Mouse (Mus musculus): ENCODE measurements around the gene Gm49318. TPM values are rescaled to one million over a fixed set of nuclear protein-coding genes. Genes with fewer than 3 reads are reported as not detected.

The Gm49318 gene
- polyA plus RNA-seq, 2 experiments: not detected

DNA sequence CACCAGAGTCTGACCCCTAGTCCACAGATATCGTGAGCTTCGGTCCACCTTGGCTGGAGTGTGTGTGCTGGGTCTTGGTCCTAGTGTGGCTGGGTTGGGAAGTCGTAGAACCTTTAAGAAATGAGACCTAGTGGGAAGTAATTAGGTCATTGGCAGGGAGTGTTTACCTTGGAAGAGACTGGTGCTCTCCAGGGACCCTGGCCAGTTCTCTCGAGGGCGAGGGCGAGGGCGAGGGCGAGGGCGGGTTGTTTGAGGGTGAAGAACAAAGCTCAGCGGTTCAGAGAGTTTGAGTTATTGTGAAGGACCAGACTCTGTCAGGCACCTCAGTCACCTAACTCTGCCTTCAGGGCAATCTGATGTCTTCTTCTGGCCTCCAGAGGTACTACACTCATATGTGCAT lies 33.2 kb downstream of the Gm49318 start:
- DNase-seq (ENCODE audit: low read depth in 3 of 3, low spot score in 3 of 3): no peak

DNA sequence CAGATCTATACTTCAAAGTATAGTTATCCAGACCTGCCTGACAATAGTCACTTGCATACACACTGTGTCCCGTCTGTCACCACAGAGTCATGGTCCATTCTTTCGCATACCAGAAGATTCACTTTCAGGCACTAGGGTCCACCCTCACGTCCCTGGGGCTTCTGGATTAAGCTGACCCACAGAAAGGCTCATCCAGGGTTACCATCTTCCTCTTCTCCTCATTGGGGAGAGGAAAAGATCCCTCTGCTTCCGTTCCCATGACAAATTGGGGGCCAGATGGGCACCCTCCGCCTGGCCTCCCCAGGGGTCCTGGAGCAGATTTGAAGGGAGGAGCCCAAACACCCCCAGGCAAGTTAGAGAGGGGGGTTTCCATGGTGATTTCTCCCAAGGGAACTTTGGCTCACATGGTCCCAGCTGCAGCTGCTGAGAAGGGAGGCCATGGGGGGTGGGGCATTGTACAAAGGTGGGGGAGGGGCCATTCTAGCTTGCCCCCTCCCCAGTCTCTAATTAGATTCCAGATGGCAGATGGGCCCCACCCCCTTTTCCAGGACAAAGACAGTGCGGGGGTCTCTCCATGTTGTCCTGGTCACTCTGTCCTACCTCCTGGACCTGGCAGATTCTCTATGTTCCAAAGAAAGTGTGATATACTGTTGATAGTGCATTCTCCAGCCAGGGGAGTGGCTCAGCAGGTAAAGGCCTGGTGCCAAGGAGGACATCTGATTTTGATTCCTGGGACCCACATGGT lies 35.6 kb downstream of the Gm49318 start:
- no peak overlapping the region for H3K9ac ChIP-seq (replicated peaks)
- no peaks in the 10 kb centered on the region for H3K27me3 ChIP-seq (ENCODE audit: control insufficient read depth, insufficient read depth, low read length)
- no peak for TF ChIP-seq CTCF (IDR thresholded peaks at IDR 0.05; ENCODE audit: low read depth)
- TF ChIP-seq EP300 (IDR thresholded peaks at IDR 0.05; ENCODE audit: low read depth): no peak
- ATAC-seq (ENCODE audit: insufficient read depth): no peak
- no peak for DNase-seq (ENCODE audit: low read depth in 3 of 3, low spot score in 3 of 3)
- H3K27ac ChIP-seq: no peak overlapping the region
- no peaks in the 10 kb centered on the region for H3K9me3 ChIP-seq (ENCODE audit: control insufficient read depth, low read length)
- H3K36me3 ChIP-seq (replicated peaks; ENCODE audit: control insufficient read depth, insufficient read depth, low read depth): no peaks in the 10 kb centered on the region
- no peaks in the 10 kb centered on the region for H3K4me1 ChIP-seq (replicated peaks; ENCODE audit: control insufficient read depth in 2 of 2, insufficient read depth in 2 of 2, low read length in 1 of 2)
- no peak overlapping the region for H3K4me2 ChIP-seq (ENCODE audit: low read depth)
- no peak overlapping the region for H3K4me3 ChIP-seq (ENCODE audit: insufficient read depth in 1 of 2, low read depth in 2 of 2, low read length in 2 of 2)
- WGBS (ENCODE audit: insufficient replicate concordance): 48% methylated on average over 6 of the region's 6 CpGs

More for the DNA sequence above, 33.2 kb downstream of the Gm49318 start:
- Histone ChIP-seq H3K27ac (no peak overlapping the region), H3K27me3 (ENCODE audit: control insufficient read depth, insufficient read depth, low read length) (no peaks in the 10 kb centered on the region), H3K4me1 (replicated peaks; ENCODE audit: control insufficient read depth in 2 of 2, insufficient read depth in 2 of 2, low read length in 1 of 2) (no peaks in the 10 kb centered on the region), H3K4me3 (ENCODE audit: insufficient read depth in 1 of 2, low read depth in 2 of 2, low read length in 2 of 2) (no peak overlapping the region), H3K9ac (replicated peaks) (no peak overlapping the region), H3K36me3 (replicated peaks; ENCODE audit: control insufficient read depth, insufficient read depth, low read depth) (no peaks in the 10 kb centered on the region), H3K4me2 (ENCODE audit: low read depth) (no peak overlapping the region), H3K9me3 (ENCODE audit: control insufficient read depth, low read length) (no peaks in the 10 kb centered on the region)
- WGBS (ENCODE audit: insufficient replicate concordance): 56% methylated on average over 10 of the region's 10 CpGs
- no peak for TF ChIP-seq CTCF (IDR thresholded peaks at IDR 0.05; ENCODE audit: low read depth)
- TF ChIP-seq EP300 (IDR thresholded peaks at IDR 0.05; ENCODE audit: low read depth): no peak
- no peak for ATAC-seq (ENCODE audit: insufficient read depth)

GRCm38 (mm10) chr9:22030386-22030785 lies 40.7 kb downstream of the Gm49318 start:
- no peak overlapping the region for H3K27ac ChIP-seq
- ATAC-seq (ENCODE audit: insufficient read depth) (no peak), DNase-seq (ENCODE audit: low read depth in 3 of 3, low spot score in 3 of 3) (no peak)
- no peaks in the 10 kb centered on the region for H3K36me3 ChIP-seq (replicated peaks; ENCODE audit: control insufficient read depth, insufficient read depth, low read depth)
- 68% methylated on average over 9 of the region's 9 CpGs for WGBS (ENCODE audit: insufficient replicate concordance)
- H3K4me3 ChIP-seq (ENCODE audit: insufficient read depth in 1 of 2, low read depth in 2 of 2, low read length in 2 of 2): no peak overlapping the region
- 0 out of 4 replicates have a peak, but pooled peaks cover 0 to 3% of the 10 kb centered on the region in 2 experiments for H3K4me1 ChIP-seq (replicated peaks; ENCODE audit: control insufficient read depth in 2 of 2, insufficient read depth in 2 of 2, low read length in 1 of 2)
- H3K9ac ChIP-seq (replicated peaks): no peak overlapping the region
- no peaks in the 10 kb centered on the region for H3K27me3 ChIP-seq (ENCODE audit: control insufficient read depth, insufficient read depth, low read length)
- H3K4me2 ChIP-seq (ENCODE audit: low read depth): no peak overlapping the region
- H3K9me3 ChIP-seq (ENCODE audit: control insufficient read depth, low read length): no peaks in the 10 kb centered on the region
- TF ChIP-seq CTCF (IDR thresholded peaks at IDR 0.05; ENCODE audit: low read depth) (no peak), EP300 (IDR thresholded peaks at IDR 0.05; ENCODE audit: low read depth) (no peak)

DNA sequence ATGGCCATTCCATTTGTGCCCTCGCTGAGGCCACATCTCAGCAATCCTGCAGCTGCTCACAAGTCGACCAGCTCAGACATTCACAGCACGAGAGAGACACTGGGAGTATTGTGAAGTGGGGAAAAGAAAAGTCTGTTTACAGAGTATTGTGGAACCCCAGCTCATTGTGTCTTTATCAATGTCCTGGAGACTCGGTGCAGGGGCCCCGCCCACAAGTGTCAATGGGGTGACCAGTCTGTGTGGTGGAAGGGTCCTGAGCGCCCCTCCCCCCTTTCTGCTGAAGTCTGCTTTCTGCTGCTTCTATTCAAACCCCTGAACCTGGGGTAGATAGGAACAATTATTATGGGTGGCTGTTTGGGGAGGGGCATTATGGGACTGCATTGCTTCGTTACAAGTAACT lies 42.6 kb downstream of the Gm49318 start:
- Histone ChIP-seq H3K36me3 (replicated peaks; ENCODE audit: control insufficient read depth, insufficient read depth, low read depth) (no peaks in the 10 kb centered on the region), H3K4me3 (ENCODE audit: insufficient read depth in 1 of 2, low read depth in 2 of 2, low read length in 2 of 2) (no peak overlapping the region), H3K4me2 (ENCODE audit: low read depth) (no peak overlapping the region), H3K27ac (no peak overlapping the region), H3K9me3 (ENCODE audit: control insufficient read depth, low read length) (no peaks in the 10 kb centered on the region), H3K4me1 (replicated peaks; ENCODE audit: control insufficient read depth in 2 of 2, insufficient read depth in 2 of 2, low read length in 1 of 2) (0 out of 4 replicates have a peak, but pooled peaks cover 0 to 3% of the 10 kb centered on the region in 2 experiments), H3K9ac (replicated peaks) (no peak overlapping the region), H3K27me3 (ENCODE audit: control insufficient read depth, insufficient read depth, low read length) (no peaks in the 10 kb centered on the region)
- no peak for ATAC-seq (ENCODE audit: insufficient read depth)
- no peak for DNase-seq (ENCODE audit: low read depth in 3 of 3, low spot score in 3 of 3)
- TF ChIP-seq CTCF (IDR thresholded peaks at IDR 0.05; ENCODE audit: low read depth) (no peak), EP300 (IDR thresholded peaks at IDR 0.05; ENCODE audit: low read depth) (no peak)
- WGBS (ENCODE audit: insufficient replicate concordance): 36% methylated on average over 7 of the region's 7 CpGs

- no peak for DNase-seq (ENCODE audit: low read depth in 3 of 3, low spot score in 3 of 3)
- ATAC-seq (ENCODE audit: insufficient read depth): no peak
- no peak overlapping the region for H3K4me3 ChIP-seq (ENCODE audit: insufficient read depth in 1 of 2, low read depth in 2 of 2, low read length in 2 of 2)
- no peaks in the 10 kb centered on the region for H3K9me3 ChIP-seq (ENCODE audit: control insufficient read depth, low read length)
- no peak overlapping the region for H3K4me2 ChIP-seq (ENCODE audit: low read depth)
- no peaks in the 10 kb centered on the region for H3K36me3 ChIP-seq (replicated peaks; ENCODE audit: control insufficient read depth, insufficient read depth, low read depth)
- H3K27me3 ChIP-seq (ENCODE audit: control insufficient read depth, insufficient read depth, low read length): no peaks in the 10 kb centered on the region
- TF ChIP-seq EP300 (IDR thresholded peaks at IDR 0.05; ENCODE audit: low read depth): no peak
- TF ChIP-seq CTCF (IDR thresholded peaks at IDR 0.05; ENCODE audit: low read depth): no peak
- 0 out of 4 replicates have a peak, but pooled peaks cover 0 to 3% of the 10 kb centered on the region in 2 experiments for H3K4me1 ChIP-seq (replicated peaks; ENCODE audit: control insufficient read depth in 2 of 2, insufficient read depth in 2 of 2, low read length in 1 of 2)
- no peak overlapping the region for H3K9ac ChIP-seq (replicated peaks)
- no peak overlapping the region for H3K27ac ChIP-seq
- WGBS (ENCODE audit: insufficient replicate concordance): 53% methylated on average over 8 of the region's 8 CpGs
Measured at GRCm38 (mm10) chr9:22024592-22024991, 46.5 kb downstream of the Gm49318 start.
